Mouse (Mus musculus) liver, adult 2 months (tissue): ENCODE data around the gene Rbm20. TPM values are rescaled to one million over a fixed set of nuclear protein-coding genes. Genes with fewer than 3 reads are reported as not detected.

Experiments
- DNase-seq: peaks from one replicate; pipeline ENCODE4 v3.0.0-alpha.2; 2011; ENCODE audit warnings: low read depth, low spot score; ENCODE audit errors: extremely low read depth
- H3K27ac ChIP-seq: fragments of 200-500 bp; replicated peaks from 2 replicates; pipeline ENCODE4 v1.5.1; 2012; ENCODE audit warnings: low read depth, mild to moderate bottlenecking, control low read depth, inconsistent platforms, low read length; ENCODE audit not compliant: insufficient read depth
- H3K27me3 ChIP-seq: fragments of 200-500 bp; 2 replicates; pipeline ENCODE4 v1.6.1; 2012; ENCODE audit warnings: mild to moderate bottlenecking, moderate library complexity, low read length, inconsistent platforms; ENCODE audit not compliant: control insufficient read depth, insufficient read depth
- H3K36me3 ChIP-seq: fragments of 200-500 bp; 2 replicates; pipeline ENCODE4 v1.6.1; 2012; ENCODE audit warnings: low read length, inconsistent platforms; ENCODE audit not compliant: control insufficient read depth, insufficient read depth
- H3K4me1 ChIP-seq: fragments of 200-500 bp; 2 replicates; pipeline ENCODE4 v1.6.1; 2011; ENCODE audit warnings: low read length; ENCODE audit not compliant: control insufficient read depth, insufficient read depth
- H3K4me3 ChIP-seq: fragments of 200-500 bp; 2 replicates; pipeline ENCODE4 v1.5.1; 2011; ENCODE audit warnings: low read depth, mild to moderate bottlenecking, control low read depth, low read length, moderate library complexity; ENCODE audit not compliant: insufficient read depth
- H3K79me2 ChIP-seq: fragments of 200-500 bp; 2 replicates; pipeline ENCODE4 v1.6.1; 2012; ENCODE audit warnings: inconsistent platforms, mild to moderate bottlenecking, low read length, moderate library complexity; ENCODE audit not compliant: control insufficient read depth, insufficient read depth
- H3K9ac ChIP-seq: fragments of 200-500 bp; 2 replicates; pipeline ENCODE4 v1.6.1; 2012; ENCODE audit warnings: low read depth, mild to moderate bottlenecking, control low read depth, inconsistent platforms, low read length
- CTCF ChIP-seq: fragments of 200-500 bp; IDR thresholded peaks from 2 replicates; pipeline ENCODE4 v1.5.1; 2011; ENCODE audit warnings: low read depth, low read length, control low read depth
- POLR2A ChIP-seq: fragments of 200-500 bp; IDR thresholded peaks from 2 replicates; pipeline ENCODE4 v1.6.1; 2011; ENCODE audit warnings: low read length, control low read depth; ENCODE audit not compliant: insufficient read depth; ENCODE audit errors: extremely low read depth
- WGBS: fragments of 180-500 bp; shearing (Covaris S2); methylation state at CpG from one replicate; pipeline ENCODE4 v1.1.7; 2018; 5-methylcytosine and 5-hydroxymethylcytosine counted together
- polyA plus RNA-seq: library from polyadenylated mRNA; depleted of rRNA; stranded (reverse); fragments of >200 nt; gene quantifications from 2 replicates; pipeline ENCODE4 v1.2.3, GENCODE M21; 2012
- total RNA-seq: library from RNA; depleted of rRNA; stranded (reverse); fragments of >200 nt; gene quantifications from 2 replicates; pipeline ENCODE4 v1.2.3, GENCODE M21; 2014

The Rbm20 gene
- total and polyA plus RNA-seq, 2 experiments = 0.31 to 1.8 TPM

- peak; percentile 100 for DNase-seq
- H3K4me3 ChIP-seq = no peak overlapping the region
- H3K79me2 ChIP-seq = no peaks in the 10 kb centered on the region
- no peaks in the 10 kb centered on the region for H3K36me3 ChIP-seq
- H3K27ac ChIP-seq = peak overlapping the region; percentile 97
- TF ChIP-seq POLR2A (no peak), CTCF (no peak)
- peaks cover 45% of the 10 kb centered on the region for H3K4me1 ChIP-seq
- 14% methylated on average over 5 of the region's 5 CpGs for WGBS
- no peak overlapping the region; the same call in 1 of the 2 replicates for H3K9ac ChIP-seq
- no peaks in the 10 kb centered on the region for H3K27me3 ChIP-seq
Observed at GRCm38 (mm10) chr19:53889555-53889954, 212.4 kb downstream of the Rbm20 start.

- peaks cover 51% of the 10 kb centered on the region for H3K4me1 ChIP-seq
- WGBS = 51% methylated on average over 5 of the region's 5 CpGs
- peak; percentile 43 for DNase-seq
- no peaks in the 10 kb centered on the region for H3K36me3 ChIP-seq
- no peak for TF ChIP-seq POLR2A
- no peaks in the 10 kb centered on the region for H3K27me3 ChIP-seq
- peak overlapping the region; percentile 94 for H3K27ac ChIP-seq
- H3K9ac ChIP-seq = no peak overlapping the region
- H3K79me2 ChIP-seq = no peaks in the 10 kb centered on the region
- no peak overlapping the region for H3K4me3 ChIP-seq
Observed at GRCm38 (mm10) chr19:53890274-53890673, 213.2 kb downstream of the Rbm20 start.

- WGBS = 79% methylated on average over 5 of the region's 5 CpGs
- H3K27ac ChIP-seq = peak overlapping the region; percentile 94
- H3K79me2 ChIP-seq = no peaks in the 10 kb centered on the region
- no peak overlapping the region for H3K9ac ChIP-seq
- H3K4me1 ChIP-seq = peaks cover 52% of the 10 kb centered on the region
- TF ChIP-seq POLR2A = no peak
- TF ChIP-seq CTCF = no peak
- H3K36me3 ChIP-seq = no peaks in the 10 kb centered on the region
- no peaks in the 10 kb centered on the region for H3K27me3 ChIP-seq
- no peak overlapping the region for H3K4me3 ChIP-seq
- no peak for DNase-seq
Observed at GRCm38 (mm10) chr19:53890781-53891251, 213.7 kb downstream of the Rbm20 start.

- peaks cover 54% of the 10 kb centered on the region for H3K4me1 ChIP-seq
- H3K79me2 ChIP-seq = no peaks in the 10 kb centered on the region
- TF ChIP-seq CTCF (no peak), POLR2A (no peak)
- no peak overlapping the region for H3K4me3 ChIP-seq
- no peak overlapping the region for H3K9ac ChIP-seq
- no peak for DNase-seq
- H3K27ac ChIP-seq = peak overlapping the region; percentile 94
- no peaks in the 10 kb centered on the region for H3K27me3 ChIP-seq
- H3K36me3 ChIP-seq = no peaks in the 10 kb centered on the region
- 66% methylated on average over 2 of the region's 2 CpGs for WGBS
Observed at GRCm38 (mm10) chr19:53891569-53891968, 214.5 kb downstream of the Rbm20 start.

GRCm38 (mm10) chr19:53892061-53892460 is 215.0 kb downstream of the Rbm20 start, which contains the start of gene Pdcd4:
Pdcd4 (plus strand) TSS chr19:53892231.
- H3K79me2 ChIP-seq = no peaks in the 10 kb centered on the region
- WGBS = 28% methylated on average over 3 of the region's 3 CpGs
- H3K4me3 ChIP-seq = peak within 1 kb of the TSS; percentile 5; the same call in 1 of the 2 replicates
- H3K27me3 ChIP-seq = no peaks in the 10 kb centered on the region
- peaks cover 54% of the 10 kb centered on the region for H3K4me1 ChIP-seq
- no peaks in the 10 kb centered on the region for H3K36me3 ChIP-seq
- H3K27ac ChIP-seq = peak within 1 kb of the TSS; percentile 94
- TF ChIP-seq CTCF (no peak), POLR2A (no peak)
- peak within 1 kb of the TSS; percentile 49 for H3K9ac ChIP-seq
- peak; percentile 63 for DNase-seq

- no peak for TF ChIP-seq POLR2A
- TF ChIP-seq CTCF = no peak
- peak overlapping the region; percentile 94 for H3K27ac ChIP-seq
- peaks cover 50% of the 10 kb centered on the region for H3K4me1 ChIP-seq
- peak; percentile 59 for DNase-seq
- no peaks in the 10 kb centered on the region for H3K79me2 ChIP-seq
- H3K9ac ChIP-seq = peak overlapping the region; percentile 49; the same call in 1 of the 2 replicates
- no peaks in the 10 kb centered on the region for H3K27me3 ChIP-seq
- H3K36me3 ChIP-seq = no peaks in the 10 kb centered on the region
- 16% methylated on average over 9 of the region's 9 CpGs for WGBS
- H3K4me3 ChIP-seq = no peak overlapping the region
Observed at GRCm38 (mm10) chr19:53892838-53893359, 215.8 kb downstream of the Rbm20 start.
